Comparison of ENCODE assay signal across 13 mouse cellular contexts in genomic region chr19:53538024-53538423, GRCm38 (mm10).
"Had no signal": no experiment of that assay in that cellular context is flagged by ENCODE, and none has a peak within 500 bp of the region (broad histone marks: within the 10 kb centered on the region; RNA-seq: fewer than 3 reads in every experiment).

No protein-coding gene starts in this region.

- ATAC-seq: intestine, embryonic 15.5 days; liver, embryonic 12.5 days had no signal

- H3K9me3 ChIP-seq: intestine, embryonic 15.5 days; limb, embryonic 15.5 days; liver, embryonic 12.5 days; midbrain, embryonic 10.5 days; neural tube, embryonic 15.5 days had no signal

- H3K4me1 ChIP-seq: limb, embryonic 15.5 days; midbrain, embryonic 10.5 days had no signal

- H3K9ac ChIP-seq: intestine, embryonic 15.5 days; limb, embryonic 15.5 days; liver, embryonic 12.5 days; lung, embryonic 14.5 days; neural tube, embryonic 15.5 days had no signal

- H3K4me2 ChIP-seq: intestine, embryonic 15.5 days; limb, embryonic 15.5 days; liver, embryonic 12.5 days; lung, embryonic 14.5 days; neural tube, embryonic 15.5 days had no signal

- H3K27ac ChIP-seq: intestine, embryonic 15.5 days; limb, embryonic 15.5 days; liver, embryonic 12.5 days; midbrain, embryonic 10.5 days; neural tube, embryonic 15.5 days; stomach, postnatal 0 days had no signal

- DNase-seq: layer of hippocampus, postnatal 36 days; lung, embryonic 14.5 days; midbrain, embryonic 14.5 days; right cerebral cortex, postnatal 14 days; thymus, adult 18-20 months; thymus, postnatal 25 days had no signal

- H3K36me3 ChIP-seq: limb, embryonic 15.5 days; neural tube, embryonic 15.5 days had no signal

- H3K4me3 ChIP-seq: intestine, embryonic 15.5 days; limb, embryonic 15.5 days; liver, embryonic 12.5 days; midbrain, embryonic 10.5 days; myocyte; neural tube, embryonic 15.5 days had no signal

- H3K27me3 ChIP-seq: intestine, embryonic 15.5 days; limb, embryonic 15.5 days; liver, embryonic 12.5 days; neural tube, embryonic 15.5 days had no signal
